Mouse (Mus musculus) c-Kit-negative CD71-positive TER-119-positive erythroid progenitor cells, embryonic 14.5 days (primary cell): ENCODE results near the gene Aip.
"Not testable (repeated sequence)": the region's sequence is repeated elsewhere in the genome, so short reads cannot be mapped to it uniquely, and the experiment has no call there.

Source experiments
- DNase-seq: peaks from one replicate; pipeline ENCODE4 v3.0.0-alpha.2; 2013; ENCODE audit warnings: low read depth, low spot score

The Aip gene

DNA sequence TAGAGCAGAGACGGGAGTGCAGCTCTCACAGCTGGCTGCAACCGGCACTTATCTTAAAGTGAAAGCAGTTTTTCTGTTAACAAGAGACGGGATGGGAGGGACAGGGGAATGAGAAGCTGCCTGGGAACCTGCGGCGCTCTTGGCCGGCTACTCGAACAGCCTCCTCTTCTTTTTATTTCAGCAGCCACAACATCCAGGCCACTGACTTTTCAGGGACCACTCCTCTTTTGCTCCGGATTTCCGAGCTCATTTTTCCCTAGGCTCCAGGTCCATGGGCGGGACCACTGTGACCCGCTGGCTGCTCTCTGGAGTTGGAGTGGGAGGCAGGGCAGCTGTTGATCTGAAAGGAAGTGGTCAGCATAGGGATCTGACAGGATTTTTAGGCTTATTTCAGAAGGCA is 61.2 kb downstream of the Aip start:
- not testable (repeated sequence) for DNase-seq
